Mouse (Mus musculus) cerebral cortex, adult 2 months (tissue): Measurements from ENCODE around the gene Asap2.

Source experiments
- WGBS: fragments of 180-500 bp; shearing (Covaris S2); methylation state at CpG from one replicate; pipeline ENCODE4 v1.1.7; 2018; 5-methylcytosine and 5-hydroxymethylcytosine counted together

Gene Asap2

DNA sequence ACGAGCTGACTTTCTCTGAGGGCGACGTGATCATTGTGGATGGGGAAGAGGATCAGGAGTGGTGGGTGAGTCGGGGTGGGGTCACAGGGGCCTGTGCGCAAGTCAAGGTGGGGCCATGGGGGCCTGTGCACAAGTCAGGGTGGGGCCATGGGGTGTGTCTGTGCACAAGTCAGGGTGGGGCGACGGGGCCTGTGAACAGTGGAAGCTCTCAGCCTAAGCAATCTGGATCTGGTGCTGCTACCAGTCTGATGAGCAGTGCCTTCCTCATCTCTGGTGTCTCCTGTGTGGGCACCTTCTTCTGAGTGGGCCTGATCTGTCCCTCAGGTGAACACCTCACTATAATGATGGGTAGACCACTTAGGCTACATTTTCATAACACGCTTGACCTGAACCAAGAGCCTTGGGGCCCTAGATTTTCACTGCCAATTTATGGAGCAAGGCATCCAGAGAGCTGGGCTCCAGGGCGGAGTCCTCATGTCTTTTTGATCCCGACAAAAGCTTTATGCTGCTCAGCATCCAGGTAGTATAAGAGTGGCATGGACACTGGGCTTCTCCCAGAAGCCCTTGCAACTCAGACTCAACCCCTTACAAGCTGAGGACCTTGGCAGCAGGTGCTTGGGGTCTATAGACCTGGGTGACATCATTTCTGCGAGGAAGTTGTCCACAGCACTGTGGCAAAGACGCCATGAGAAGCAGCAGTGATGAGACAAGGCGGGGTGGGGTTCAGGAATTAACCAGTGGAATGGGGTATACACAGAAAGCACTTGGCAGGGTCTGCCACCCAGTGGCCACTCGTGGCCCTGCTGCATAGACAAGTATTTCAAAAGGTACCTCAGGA lies 275.9 kb downstream of the Asap2 start:
- WGBS: 67% methylated on average over 14 of the region's 14 CpGs

DNA sequence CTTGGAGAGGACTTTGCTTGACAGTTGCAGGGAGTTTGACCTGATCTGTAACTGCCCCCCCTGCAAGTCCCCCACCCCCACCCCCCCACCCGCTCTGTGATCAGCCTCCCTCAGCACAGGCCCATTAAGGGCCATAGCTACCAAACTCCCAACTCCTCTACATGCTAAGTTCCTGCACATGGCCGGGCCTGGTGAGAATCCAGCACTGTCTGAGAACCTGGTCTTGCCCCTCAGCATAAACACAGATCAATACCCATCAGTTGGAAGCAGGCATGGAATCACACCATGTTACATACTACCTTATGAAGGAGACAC lies 276.5 kb downstream of the Asap2 start:
- 82% methylated on average over 2 of the region's 2 CpGs for WGBS

DNA sequence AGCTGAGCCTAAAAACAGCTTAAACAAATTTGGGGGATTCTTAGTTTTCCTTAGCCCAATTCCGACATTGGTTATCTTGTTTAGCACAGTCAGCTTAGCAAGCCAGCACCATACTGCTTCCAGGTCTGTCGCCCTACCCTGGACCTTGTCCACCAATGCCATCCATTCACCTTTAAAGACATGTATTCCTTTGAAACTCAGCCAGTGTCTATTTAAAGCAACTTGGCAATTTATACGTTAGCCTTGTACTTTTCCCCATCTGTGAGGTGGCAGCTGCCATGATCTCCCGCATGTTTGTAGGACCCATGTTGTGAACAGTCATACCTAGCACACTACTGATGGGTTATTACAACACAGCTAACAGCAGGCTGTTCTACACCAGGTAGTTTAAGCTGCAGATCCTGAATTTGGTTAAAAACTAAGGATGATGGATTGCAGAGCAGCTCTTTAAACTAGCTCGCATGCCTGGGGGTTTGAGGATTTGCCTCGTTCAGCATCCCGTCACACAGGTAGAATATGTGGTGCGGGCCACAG lies 277.9 kb downstream of the Asap2 start:
- 82% methylated on average over 8 of the region's 8 CpGs for WGBS

GRCm38 (mm10) chr12:21274446-21274845 lies 284.2 kb downstream of the Asap2 start:
- WGBS: 67% methylated on average over 7 of the region's 7 CpGs

GRCm38 (mm10) chr12:21277352-21277864 lies 287.1 kb downstream of the Asap2 start:
- WGBS: 45% methylated on average over 1 of the region's 1 CpGs

DNA sequence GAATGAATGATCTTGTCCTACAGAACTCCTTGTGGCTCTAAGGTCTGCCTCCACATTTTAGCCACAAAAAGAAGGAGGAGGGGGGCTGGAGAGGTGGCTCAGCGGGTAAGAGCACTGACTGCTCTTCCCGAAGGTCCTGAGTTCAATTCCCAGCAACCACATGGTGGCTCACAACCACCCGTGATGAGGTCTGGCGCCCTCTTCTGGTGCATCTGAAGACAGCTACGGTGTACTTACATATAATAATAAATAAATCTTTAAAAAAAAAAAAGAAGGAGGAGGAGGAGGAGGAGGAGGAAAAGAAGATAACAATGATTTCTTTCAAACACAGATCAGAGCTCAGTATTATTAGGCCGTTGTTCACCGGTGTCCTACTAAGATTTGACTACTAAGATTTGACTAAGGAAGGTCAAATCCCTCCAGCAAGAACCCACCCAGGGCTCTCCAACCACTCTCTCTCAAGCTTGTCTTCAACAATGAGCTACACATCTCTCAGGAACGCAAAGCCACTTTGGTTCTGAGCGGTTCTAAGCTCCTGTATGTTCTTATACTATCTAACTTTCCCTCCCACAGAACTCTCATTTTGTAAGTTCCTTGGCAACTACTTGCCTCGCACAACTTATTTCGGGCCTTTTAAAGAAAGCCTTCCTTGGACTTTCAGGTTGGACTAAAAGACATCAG lies 294.6 kb downstream of the Asap2 start, which contains the start of gene Cpsf3:
Cpsf3 (plus strand) TSS at position 631 of the 681 bp plus-strand sequence.
- WGBS: 45% methylated on average over 11 of the region's 11 CpGs

GRCm38 (mm10) chr12:21285508-21286242 lies 295.4 kb downstream of the Asap2 start:
- WGBS: 1% methylated on average over 47 of the region's 47 CpGs

GRCm38 (mm10) chr12:21286243-21286622 lies 296.0 kb downstream of the Asap2 start, which contains the start of gene Itgb1bp1:
TSS of gene Itgb1bp1 (minus strand) at chr12:21286284.
- WGBS: under 1% methylated on average over 28 of the region's 28 CpGs

DNA sequence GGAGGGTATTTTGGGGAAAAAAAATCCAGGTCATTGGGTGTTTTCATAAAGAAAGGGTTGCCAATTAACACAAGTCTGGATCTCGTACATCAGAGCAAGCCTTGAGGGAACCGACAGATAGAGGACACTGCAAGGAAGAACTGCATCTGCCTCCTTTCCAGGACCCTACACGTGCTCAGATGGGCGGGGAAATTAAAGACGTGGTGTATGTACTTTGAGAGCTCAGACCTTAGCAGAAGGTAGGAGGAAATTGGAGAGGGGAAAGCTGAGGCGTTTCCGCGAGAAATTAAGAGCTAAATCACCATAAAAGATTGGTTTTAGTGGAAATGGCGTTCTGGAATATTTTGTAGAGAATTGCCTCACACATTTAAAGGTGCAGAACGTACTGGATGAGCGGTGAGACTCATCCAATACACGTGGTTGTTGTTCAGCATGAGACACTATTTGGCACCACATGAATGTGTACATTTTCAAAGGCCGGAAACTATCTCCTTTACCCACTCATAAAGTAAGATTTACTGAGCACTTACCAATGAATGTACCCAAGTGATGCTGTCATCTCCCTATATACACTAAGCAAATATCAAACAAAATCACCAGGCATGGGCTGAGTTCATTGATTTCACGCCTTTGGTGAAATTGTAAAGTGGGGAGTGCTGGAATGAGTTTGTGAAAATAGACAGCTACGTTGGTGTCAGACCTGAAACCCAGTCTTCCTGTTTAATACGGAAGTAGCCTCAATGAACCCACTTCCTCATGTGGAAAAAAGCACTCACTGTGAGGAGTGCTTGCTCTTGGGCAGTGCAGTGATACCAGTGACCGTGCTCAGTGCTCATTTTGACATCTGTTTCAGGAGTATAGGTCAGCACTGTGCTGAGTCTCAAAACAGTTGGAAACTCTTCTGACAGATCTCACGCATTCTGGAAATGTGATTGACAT lies 296.7 kb downstream of the Asap2 start:
- WGBS: 19% methylated on average over 18 of the region's 18 CpGs

DNA sequence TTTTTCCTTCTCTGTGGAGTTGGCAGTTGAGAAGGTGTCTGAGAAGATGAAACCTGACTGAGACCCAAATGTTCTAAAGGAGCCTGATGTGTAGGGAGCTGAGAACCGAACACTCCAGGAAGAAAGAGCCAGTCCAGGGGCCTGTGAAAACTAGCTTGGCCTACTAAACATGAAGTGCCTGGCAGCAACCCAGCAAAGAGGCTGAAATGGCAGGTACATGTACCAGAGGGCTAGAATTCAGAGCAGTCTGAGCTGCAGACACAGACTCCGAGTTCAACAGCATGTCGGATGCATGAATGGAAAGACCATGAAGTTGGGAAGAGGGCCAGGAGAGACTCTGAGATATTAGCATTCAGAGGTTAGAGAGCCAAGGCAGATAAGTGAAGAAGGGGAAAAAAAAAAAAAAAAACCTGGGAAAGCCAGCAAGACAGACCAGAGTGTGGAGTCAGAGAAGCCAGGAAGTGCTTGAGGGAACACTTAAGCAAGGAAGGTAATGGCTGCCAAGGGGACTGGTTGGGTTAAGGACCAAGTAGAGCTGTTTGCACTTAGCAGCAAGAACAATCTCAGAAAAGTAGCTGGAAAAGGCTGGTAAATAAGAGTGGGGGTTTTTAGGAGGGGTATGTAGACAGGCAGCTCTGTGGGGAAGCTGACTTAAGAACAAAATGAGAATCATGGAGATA lies 298.6 kb downstream of the Asap2 start:
- WGBS: 82% methylated on average over 3 of the region's 3 CpGs

GRCm38 (mm10) chr12:21289651-21290050 lies 299.4 kb downstream of the Asap2 start:
- 78% methylated on average over 6 of the region's 6 CpGs for WGBS

- 96% methylated on average over 11 of the region's 11 CpGs for WGBS
These were observed 308.6 kb downstream of the Asap2 start for GRCm38 (mm10) chr12:21298856-21299255.

DNA sequence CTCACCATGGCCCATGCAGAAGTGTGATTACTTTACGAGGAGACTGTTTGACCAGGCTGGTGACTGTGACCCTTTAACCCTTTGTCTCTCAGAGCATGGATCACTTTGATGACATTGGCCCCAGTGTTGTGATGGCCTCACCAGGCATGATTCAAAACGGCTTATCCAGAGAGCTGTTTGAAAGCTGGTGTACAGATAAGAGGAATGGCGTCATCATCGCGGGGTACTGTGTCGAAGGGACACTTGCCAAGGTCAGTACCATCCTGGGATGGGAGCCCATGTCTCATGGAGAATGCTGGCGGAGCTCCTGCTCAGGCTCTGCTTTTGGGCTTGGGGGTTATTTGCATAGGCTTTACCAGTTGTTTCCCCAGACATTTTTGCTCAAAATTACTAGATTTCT lies 311.1 kb downstream of the Asap2 start:
- WGBS: 82% methylated on average over 7 of the region's 7 CpGs

DNA sequence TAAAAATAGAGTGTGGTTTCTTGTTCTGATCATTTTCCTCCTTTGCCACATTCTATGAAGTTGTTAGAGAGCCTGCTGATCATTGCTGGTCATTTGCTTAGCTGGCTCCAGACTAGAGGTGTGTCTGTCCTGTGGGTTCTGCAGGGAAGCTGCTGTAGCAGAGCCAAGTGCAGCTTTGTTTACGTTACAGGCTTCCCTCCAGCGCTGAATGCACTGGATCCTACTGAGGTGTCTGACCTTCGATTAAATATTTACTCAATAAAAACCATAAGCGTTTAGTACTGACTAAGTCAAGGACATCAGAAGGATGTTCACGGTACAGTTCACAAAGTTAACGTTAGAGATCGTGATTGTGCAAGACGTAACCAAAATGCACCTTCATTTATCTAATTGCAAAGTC lies 311.7 kb downstream of the Asap2 start:
- 79% methylated on average over 8 of the region's 8 CpGs for WGBS

DNA sequence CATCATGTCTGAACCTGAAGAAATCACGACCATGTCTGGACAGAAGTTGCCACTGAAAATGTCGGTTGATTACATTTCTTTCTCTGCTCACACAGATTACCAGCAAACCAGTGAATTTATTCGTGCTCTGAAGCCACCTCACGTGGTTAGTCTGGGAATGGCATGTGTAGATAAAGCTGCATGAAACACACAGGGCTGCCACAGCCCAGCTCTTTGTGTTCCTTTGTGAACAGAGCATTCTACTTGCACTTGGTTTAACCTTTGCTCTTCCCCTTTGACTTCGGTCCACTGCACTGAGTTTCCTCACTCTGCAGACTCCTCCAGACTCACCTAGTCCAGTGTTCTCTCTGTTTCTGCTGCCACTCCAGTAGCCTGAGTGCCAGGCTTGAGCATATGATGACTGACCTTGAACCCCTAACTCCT lies 312.1 kb downstream of the Asap2 start:
- 81% methylated on average over 5 of the region's 5 CpGs for WGBS

DNA sequence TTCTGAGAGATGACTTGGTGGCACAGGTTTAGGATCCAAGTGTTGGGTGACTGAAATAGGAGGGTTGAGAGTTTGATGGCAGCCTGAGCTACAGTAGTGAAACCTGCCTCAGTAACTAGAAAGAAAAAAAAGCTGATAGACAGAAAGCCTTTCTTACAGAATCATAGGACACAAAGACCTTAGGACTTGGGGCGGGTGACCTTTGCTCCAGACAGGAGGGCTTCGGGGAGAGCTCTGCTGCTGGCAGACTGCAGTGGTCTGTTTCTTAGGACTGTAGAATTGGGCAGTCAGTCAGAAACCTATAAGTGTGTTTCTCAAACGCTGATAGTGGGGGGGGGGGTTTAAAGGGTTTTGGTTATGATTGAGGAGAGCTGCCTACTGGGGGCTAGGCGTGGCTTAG lies 315.5 kb downstream of the Asap2 start:
- 91% methylated on average over 4 of the region's 4 CpGs for WGBS

DNA sequence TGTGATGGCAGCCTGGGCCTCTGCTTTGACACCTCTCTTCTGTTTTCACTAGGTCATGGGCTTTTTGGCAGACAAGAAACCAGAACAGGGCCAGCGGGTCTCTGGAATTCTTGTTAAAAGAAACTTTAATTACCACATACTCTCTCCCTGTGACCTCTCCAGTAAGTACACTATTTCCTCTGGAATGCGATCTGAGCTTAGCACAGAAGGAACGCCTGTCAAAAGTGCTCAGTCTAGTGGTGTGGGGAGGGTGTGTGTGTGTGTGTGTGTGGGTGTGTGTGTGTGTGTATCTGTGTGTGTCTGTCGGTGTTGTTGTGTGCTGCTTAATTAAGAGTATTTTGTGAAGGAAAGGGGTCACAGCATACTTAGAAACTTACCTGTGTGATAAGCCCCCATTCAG lies 316.5 kb downstream of the Asap2 start:
- whole genome bisulfite sequencing: 81% methylated on average over 4 of the region's 4 CpGs

DNA sequence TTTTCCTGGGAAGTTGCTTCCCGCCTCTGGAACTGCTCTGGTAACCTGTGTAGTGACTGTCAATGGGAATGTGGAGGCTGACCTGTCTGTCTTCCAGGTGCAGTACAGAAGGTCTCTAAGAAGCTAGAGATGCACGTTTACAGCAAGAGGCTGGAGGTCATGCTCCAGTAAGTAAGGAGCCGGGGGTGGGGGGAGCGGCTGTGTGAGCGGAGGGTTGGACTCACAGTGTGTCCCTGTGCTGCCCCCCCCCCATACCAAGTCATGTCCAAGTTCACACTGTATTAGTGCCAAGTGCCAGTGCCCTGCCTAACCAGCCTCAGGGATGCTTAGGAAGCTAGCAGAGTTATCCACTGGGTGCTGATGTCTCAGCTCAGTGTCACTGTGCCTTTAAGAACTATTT lies 321.9 kb downstream of the Asap2 start:
- 88% methylated on average over 5 of the region's 5 CpGs for WGBS

- 2% methylated on average over 59 of the region's 59 CpGs for WGBS
These were observed 325.9 kb downstream of the Asap2 start, which contains the start of gene Iah1 for GRCm38 (mm10) chr12:21315923-21316868. TSS of gene Iah1 (plus strand) at chr12:21316389.
